Mouse (Mus musculus): Measurements from ENCODE around the gene Pak4.

DNA sequence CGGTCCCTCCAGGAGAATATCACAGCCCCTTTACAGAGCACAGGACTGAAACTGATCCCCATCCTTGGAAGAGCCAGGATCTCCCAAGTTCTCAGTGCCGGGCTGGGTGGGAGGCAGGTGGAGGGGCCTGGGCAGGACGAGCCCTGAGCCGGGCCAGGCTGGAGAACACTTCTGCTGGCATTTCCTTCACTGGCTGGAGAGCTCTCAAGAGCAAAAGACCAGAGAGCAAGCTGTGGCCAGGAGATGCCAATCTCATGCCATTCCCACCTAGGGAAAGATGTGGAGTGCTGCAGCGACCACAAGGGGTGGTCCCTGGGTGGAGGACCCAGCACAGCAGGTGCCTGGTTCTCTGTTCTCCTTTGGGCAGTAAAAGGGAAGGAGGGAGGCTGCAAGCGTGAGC, 13.0 kb downstream of the Pak4 start:
- TF ChIP-seq CTCF (IDR thresholded peaks at IDR 0.05; ENCODE audit: control insufficient read depth, insufficient read depth, insufficient read length) (no peak), MAX (IDR thresholded peaks at IDR 0.05) (no peak)
